Mouse (Mus musculus) heart, postnatal 14 days (tissue): ENCODE measurements around the gene Mup10. TPM values are rescaled to one million over a fixed set of nuclear protein-coding genes. Genes with fewer than 3 reads are reported as not detected.
"Not testable (repeated sequence)": the region's sequence is repeated elsewhere in the genome, so short reads cannot be mapped to it uniquely, and the experiment has no call there.

Experiments
- DNase-seq, 2 experiments: peaks; one replicate each; pipeline ENCODE4 v3.0.0; 2021 to 2022
- intact Hi-C: fragments of 180-260 bp; cut with DNase I; formaldehyde crosslinking; loops from one replicate; pipeline ENCODE4 v1.15.1; 2025
- long read RNA-seq, 2 experiments: library from polyadenylated mRNA; stranded (forward); transcript quantifications; one replicate each; pipeline ENCODE4 v2.0.0; 2021
- total RNA-seq, 2 experiments: library from RNA; stranded (reverse); gene quantifications; 2 replicates each; pipeline ENCODE4 v1.2.3; 2021

The Mup10 gene
- not detected for total RNA-seq
- long read RNA-seq, experiment 1 = 0 reads
- long read RNA-seq, experiment 2 = 0 reads

DNA sequence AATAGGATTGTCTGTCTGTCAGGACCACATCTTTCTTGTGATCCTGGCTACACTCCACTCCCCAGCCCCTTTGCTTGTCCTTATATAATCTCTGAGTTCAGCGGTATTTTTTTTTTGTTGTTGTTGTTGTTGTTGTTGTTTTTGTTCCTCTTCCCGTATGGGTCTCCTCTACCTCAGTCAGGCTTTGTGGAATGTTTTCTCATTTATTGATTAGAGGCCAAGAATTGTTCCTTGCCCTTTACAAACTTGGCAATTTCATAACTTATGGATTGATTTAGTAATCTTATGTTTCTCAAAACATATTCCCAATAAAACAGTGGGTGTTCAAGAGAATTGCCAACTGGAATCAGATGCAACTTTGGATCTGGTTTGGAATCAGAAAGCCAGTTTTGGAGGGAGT is at the start of gene Mup10:
TSS of gene Mup10 (minus strand) at position 101 of the 400 bp plus-strand sequence.
- intact Hi-C loops, DNase-seq: not testable (repeated sequence)

Other genes starting within 250 kb of the Mup10 start
- not detected for gene Mup9, start 160.2 kb downstream of the Mup10 start, total RNA-seq
- gene Mup1, start 80.2 kb downstream of the Mup10 start, total RNA-seq = not detected
- not detected for gene Mup11, start 80.2 kb upstream of the Mup10 start, total RNA-seq
- not detected for gene Mup12, start 159.1 kb upstream of the Mup10 start, total RNA-seq
- not detected for gene Mup22, start 239.3 kb upstream of the Mup10 start, total RNA-seq